Mouse (Mus musculus): ENCODE measurements around the gene Atg2a. TPM values are rescaled to one million over a fixed set of nuclear protein-coding genes. Genes with fewer than 3 reads are reported as not detected.

Gene Atg2a
- polyA plus RNA-seq, 1 experiment from 2014 or later = 6.9 TPM

GRCm38 (mm10) chr19:6278439-6279073 lies 37.1 kb downstream of the Atg2a start:
- Histone ChIP-seq H3K4me2 (replicated peaks) (peak overlapping the region; percentile 80), H3K27ac (peak overlapping the region; percentile 68), H3K4me3 (replicated peaks) (peak overlapping the region; percentile 74), H3K9me3 (no peaks in the 10 kb centered on the region), H3K27me3 (replicated peaks) (no peaks in the 10 kb centered on the region), H3K9ac (peak overlapping the region; percentile 78), H3K4me1 (replicated peaks) (peaks cover 44% of the 10 kb centered on the region), H3K36me3 (peaks cover 10% of the 10 kb centered on the region; the same call in 1 of the 2 replicates)
- ATAC-seq = no peak
- 28% methylated on average over 6 of the region's 6 CpGs for WGBS

GRCm38 (mm10) chr19:6279481-6280144 lies 38.1 kb downstream of the Atg2a start:
- Histone ChIP-seq H3K4me1 (replicated peaks) (peaks cover 49% of the 10 kb centered on the region), H3K36me3 (peaks cover 10% of the 10 kb centered on the region; the same call in 1 of the 2 replicates), H3K27me3 (replicated peaks) (no peaks in the 10 kb centered on the region), H3K4me2 (replicated peaks) (peak overlapping the region; percentile 80), H3K27ac (0 out of 2 replicates have a peak overlapping the region, but pooled peaks have one; percentile 18), H3K4me3 (replicated peaks) (no peak overlapping the region), H3K9me3 (no peaks in the 10 kb centered on the region), H3K9ac (no peak overlapping the region)
- WGBS = 82% methylated on average over 6 of the region's 6 CpGs
- ATAC-seq = no peak

GRCm38 (mm10) chr19:6280554-6280953 lies 39.1 kb downstream of the Atg2a start:
- no peak overlapping the region for H3K4me2 ChIP-seq (replicated peaks)
- H3K4me1 ChIP-seq (replicated peaks) = peaks cover 54% of the 10 kb centered on the region
- H3K9me3 ChIP-seq = no peaks in the 10 kb centered on the region
- no peak overlapping the region for H3K4me3 ChIP-seq (replicated peaks)
- peaks cover 10% of the 10 kb centered on the region; the same call in 1 of the 2 replicates for H3K36me3 ChIP-seq
- no peak for ATAC-seq
- no peak overlapping the region for H3K27ac ChIP-seq
- no peaks in the 10 kb centered on the region for H3K27me3 ChIP-seq (replicated peaks)
- H3K9ac ChIP-seq = no peak overlapping the region
- WGBS = 89% methylated on average over 7 of the region's 7 CpGs

GRCm38 (mm10) chr19:6281122-6282020 lies 39.9 kb downstream of the Atg2a start:
- H3K36me3 ChIP-seq = peaks cover 10% of the 10 kb centered on the region; the same call in 1 of the 2 replicates
- no peak overlapping the region for H3K4me3 ChIP-seq (replicated peaks)
- ATAC-seq = no peak
- no peaks in the 10 kb centered on the region for H3K27me3 ChIP-seq (replicated peaks)
- peak overlapping the region; percentile 4; the same call in 1 of the 2 replicates for H3K9ac ChIP-seq
- H3K27ac ChIP-seq = no peak overlapping the region
- no peaks in the 10 kb centered on the region for H3K9me3 ChIP-seq
- H3K4me2 ChIP-seq (replicated peaks) = no peak overlapping the region
- WGBS = 81% methylated on average over 14 of the region's 14 CpGs
- peaks cover 59% of the 10 kb centered on the region for H3K4me1 ChIP-seq (replicated peaks)

GRCm38 (mm10) chr19:6283001-6283400 lies 41.5 kb downstream of the Atg2a start:
- Histone ChIP-seq H3K4me3 (replicated peaks) (no peak overlapping the region), H3K4me2 (replicated peaks) (peak overlapping the region; percentile 17; the same call in 1 of the 2 replicates), H3K27ac (peak overlapping the region; percentile 66), H3K9me3 (no peaks in the 10 kb centered on the region), H3K4me1 (replicated peaks) (peaks cover 64% of the 10 kb centered on the region), H3K27me3 (replicated peaks) (no peaks in the 10 kb centered on the region), H3K36me3 (peaks cover 17% of the 10 kb centered on the region; the same call in 1 of the 2 replicates), H3K9ac (no peak overlapping the region; the same call in 1 of the 2 replicates)
- WGBS = 50% methylated on average over 5 of the region's 5 CpGs
- ATAC-seq = no peak; the same call in 1 of the 2 replicates

GRCm38 (mm10) chr19:6284502-6284901 lies 43.0 kb downstream of the Atg2a start:
- H3K9me3 ChIP-seq = no peaks in the 10 kb centered on the region
- H3K27me3 ChIP-seq (replicated peaks) = no peaks in the 10 kb centered on the region
- 68% methylated on average over 12 of the region's 12 CpGs for WGBS
- H3K4me3 ChIP-seq (replicated peaks) = no peak overlapping the region
- peak overlapping the region; percentile 66 for H3K27ac ChIP-seq
- ATAC-seq = peak; percentile 26
- H3K4me2 ChIP-seq (replicated peaks) = 0 out of 2 replicates have a peak overlapping the region, but pooled peaks have one; percentile 36
- H3K4me1 ChIP-seq (replicated peaks) = peaks cover 50% of the 10 kb centered on the region
- peaks cover 17% of the 10 kb centered on the region; the same call in 1 of the 2 replicates for H3K36me3 ChIP-seq
- no peak overlapping the region for H3K9ac ChIP-seq

- 61% methylated on average over 8 of the region's 8 CpGs for WGBS
- peak; percentile 57 for ATAC-seq
- Histone ChIP-seq H3K4me2 (replicated peaks) (peak overlapping the region; percentile 36), H3K9ac (no peak overlapping the region; the same call in 1 of the 2 replicates), H3K4me1 (replicated peaks) (peaks cover 51% of the 10 kb centered on the region), H3K9me3 (no peaks in the 10 kb centered on the region), H3K27ac (peak overlapping the region; percentile 66), H3K4me3 (replicated peaks) (no peak overlapping the region), H3K36me3 (peaks cover 21% of the 10 kb centered on the region), H3K27me3 (replicated peaks) (no peaks in the 10 kb centered on the region)
Measured at GRCm38 (mm10) chr19:6285226-6285625, 43.8 kb downstream of the Atg2a start.

- Histone ChIP-seq H3K27ac (peak overlapping the region; percentile 66), H3K27me3 (replicated peaks) (no peaks in the 10 kb centered on the region), H3K9me3 (no peaks in the 10 kb centered on the region), H3K4me1 (replicated peaks) (peaks cover 47% of the 10 kb centered on the region), H3K36me3 (peaks cover 21% of the 10 kb centered on the region), H3K4me3 (replicated peaks) (no peak overlapping the region), H3K4me2 (replicated peaks) (peak overlapping the region; percentile 36), H3K9ac (no peak overlapping the region; the same call in 1 of the 2 replicates)
- ATAC-seq = peak; percentile 78
- WGBS = 59% methylated on average over 7 of the region's 7 CpGs
Measured at GRCm38 (mm10) chr19:6285632-6286433, 44.4 kb downstream of the Atg2a start.

GRCm38 (mm10) chr19:6286434-6287401 lies 45.2 kb downstream of the Atg2a start:
- H3K27me3 ChIP-seq (replicated peaks) = no peaks in the 10 kb centered on the region
- H3K4me3 ChIP-seq (replicated peaks) = no peak overlapping the region
- H3K4me1 ChIP-seq (replicated peaks) = peaks cover 51% of the 10 kb centered on the region
- no peak overlapping the region for H3K4me2 ChIP-seq (replicated peaks)
- no peaks in the 10 kb centered on the region for H3K9me3 ChIP-seq
- no peak overlapping the region for H3K9ac ChIP-seq
- 86% methylated on average over 19 of the region's 19 CpGs for WGBS
- H3K36me3 ChIP-seq = peaks cover 16% of the 10 kb centered on the region; the same call in 1 of the 2 replicates
- no peak for ATAC-seq
- H3K27ac ChIP-seq = peak overlapping the region; percentile 66; the same call in 1 of the 2 replicates

GRCm38 (mm10) chr19:6288236-6288894 lies 46.9 kb downstream of the Atg2a start:
- WGBS = 66% methylated on average over 13 of the region's 13 CpGs
- no peak for ATAC-seq
- Histone ChIP-seq H3K9me3 (no peaks in the 10 kb centered on the region), H3K4me1 (replicated peaks) (peaks cover 49% of the 10 kb centered on the region), H3K4me2 (replicated peaks) (no peak overlapping the region), H3K9ac (no peak overlapping the region), H3K27me3 (replicated peaks) (no peaks in the 10 kb centered on the region), H3K4me3 (replicated peaks) (no peak overlapping the region), H3K36me3 (peaks cover 11% of the 10 kb centered on the region; the same call in 1 of the 2 replicates), H3K27ac (no peak overlapping the region)

All from intestine, embryonic 15.5 days (tissue).